9 mouse cellular contexts compared by ENCODE assay signal in the genomic region with DNA sequence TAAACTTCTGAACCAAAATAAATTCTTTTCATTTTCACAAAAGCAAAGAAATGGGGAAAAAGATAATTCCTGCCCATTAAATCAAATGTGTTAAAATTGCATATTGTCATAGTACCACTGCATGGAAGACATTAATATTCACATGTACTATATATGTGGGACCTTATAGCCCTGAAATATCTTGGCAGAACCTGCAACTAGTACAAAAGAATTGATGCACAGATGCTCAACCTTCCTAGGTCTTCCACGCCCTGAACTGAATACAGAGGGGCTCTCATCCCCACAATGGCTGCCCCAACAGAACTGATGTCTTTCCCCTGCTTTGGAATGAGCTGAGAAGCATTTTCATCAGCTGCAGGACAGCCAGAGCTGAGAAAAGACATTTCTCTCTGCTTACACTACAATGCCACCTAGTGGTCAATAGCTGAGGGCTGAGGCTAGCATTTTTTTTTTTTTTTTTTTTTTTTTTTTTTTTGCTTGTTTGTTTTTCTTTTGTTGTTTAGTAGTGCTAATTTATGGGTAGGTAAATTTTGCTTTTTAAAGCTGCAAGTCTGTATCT.
DNase-seq lines count a peak whose midpoint lies in the region; ATAC-seq lines count a peak whose summit lies in the region.
"Had no signal": no experiment of that assay in that cellular context is flagged by ENCODE, and none has a peak within 500 bp of the region (broad histone marks: within the 10 kb centered on the region; RNA-seq: fewer than 3 reads in every experiment).

No protein-coding gene starts in this region.

- no peaks in the 10 kb centered on the region for H3K36me3 ChIP-seq in forebrain, embryonic 16.5 days (ENCODE audit: control insufficient read depth, insufficient read depth)
- no peaks in the 10 kb centered on the region for H3K36me3 ChIP-seq in neural tube, embryonic 11.5 days (ENCODE audit: control insufficient read depth, insufficient read depth, low read length)
- H3K36me3 ChIP-seq: hindbrain, embryonic 15.5 days had no signal

- peak; percentile 4 to 8 for DNase-seq in cerebellum, adult 18-20 months
- no peak for DNase-seq in cerebellum, adult 11-12 months
- peak; percentile 6 for DNase-seq in thymus, postnatal 14 days
- no peak for DNase-seq in thymus, adult 18-20 months
- peak; percentile 40 to 52 for DNase-seq in left cerebral cortex, postnatal 14 days (ENCODE audit: low spot score in 2 of 2)
- DNase-seq in neural tube, embryonic 11.5 days (ENCODE audit: low spot score): peak; percentile 41
- DNase-seq in gastrocnemius, adult 8-10 months (ENCODE audit: low spot score in 2 of 2): no peak

- no peak overlapping the region for H3K27ac ChIP-seq in forebrain, embryonic 16.5 days (ENCODE audit: low read length)
- no peak overlapping the region for H3K27ac ChIP-seq in neural tube, embryonic 11.5 days (ENCODE audit: low read depth, low read length)
- H3K27ac ChIP-seq: hindbrain, embryonic 15.5 days had no signal

- H3K4me1 ChIP-seq in forebrain, embryonic 16.5 days (replicated peaks; ENCODE audit: control insufficient read depth, insufficient read depth, low read length): no peaks in the 10 kb centered on the region
- H3K4me1 ChIP-seq in neural tube, embryonic 11.5 days (ENCODE audit: control insufficient read depth, insufficient read depth, low read length): no peaks in the 10 kb centered on the region
- H3K4me1 ChIP-seq: hindbrain, embryonic 15.5 days had no signal

- no peak overlapping the region for H3K4me2 ChIP-seq in forebrain, embryonic 16.5 days (ENCODE audit: low read length)
- no peak overlapping the region for H3K4me2 ChIP-seq in neural tube, embryonic 11.5 days (ENCODE audit: low read depth)
- H3K4me2 ChIP-seq: hindbrain, embryonic 15.5 days had no signal

- ATAC-seq in forebrain, embryonic 16.5 days: peak; percentile 47
- peak; percentile 59; the same call in 1 of the 2 replicates for ATAC-seq in neural tube, embryonic 11.5 days (ENCODE audit: insufficient read depth, low FRiP score, low TSS enrichment)

- H3K9ac ChIP-seq in forebrain, embryonic 16.5 days (replicated peaks; ENCODE audit: low read depth, low read length): no peak overlapping the region
- no peak overlapping the region for H3K9ac ChIP-seq in neural tube, embryonic 11.5 days (ENCODE audit: low read length)
- H3K9ac ChIP-seq: hindbrain, embryonic 15.5 days had no signal

- intact Hi-C loops in left cerebral cortex, postnatal 14 days (cut with DNase I): loop anchor here (10.0 kb wide), 1 partner anchor 1475 kb away; no protein-coding TSS in a partner anchor

- H3K27me3 ChIP-seq in forebrain, embryonic 16.5 days (replicated peaks; ENCODE audit: control insufficient read depth, insufficient read depth, low read length): no peaks in the 10 kb centered on the region
- no peaks in the 10 kb centered on the region for H3K27me3 ChIP-seq in neural tube, embryonic 11.5 days (ENCODE audit: control insufficient read depth, insufficient read depth, low read length)
- H3K27me3 ChIP-seq: hindbrain, embryonic 15.5 days had no signal

- 9% methylated on average over 1 of the region's 1 CpGs for WGBS in forebrain, embryonic 16.5 days
- 17% methylated on average over 1 of the region's 1 CpGs for WGBS in neural tube, embryonic 11.5 days

- H3K9me3 ChIP-seq in forebrain, embryonic 16.5 days (ENCODE audit: control insufficient read depth, low read length): no peaks in the 10 kb centered on the region
- H3K9me3 ChIP-seq in neural tube, embryonic 11.5 days (ENCODE audit: control insufficient read depth, low read length): no peaks in the 10 kb centered on the region
- H3K9me3 ChIP-seq: hindbrain, embryonic 15.5 days had no signal

- H3K4me3 ChIP-seq in forebrain, embryonic 16.5 days (replicated peaks; ENCODE audit: low read length): no peak overlapping the region
- no peak overlapping the region for H3K4me3 ChIP-seq in neural tube, embryonic 11.5 days (ENCODE audit: low read depth, low read length)
- H3K4me3 ChIP-seq: hindbrain, embryonic 15.5 days had no signal

Comparison
In these comparisons a context has a peak if more than half of its experiments do, and no peak if none do; other contexts are left out.
1. DNase-seq: peak in cerebellum, adult 18-20 months (2 of 2), thymus, postnatal 14 days (single experiment), left cerebral cortex, postnatal 14 days (2 of 2) and neural tube, embryonic 11.5 days (single experiment); none in cerebellum, adult 11-12 months (single experiment), thymus, adult 18-20 months (0 of 2) and gastrocnemius, adult 8-10 months (0 of 2).